Mouse (Mus musculus): ENCODE results near the gene Nprl3.
A peak's percentile ranks its signal among the peaks of the same experiment; 100 is the strongest.
"Not testable (repeated sequence)": the region's sequence is repeated elsewhere in the genome, so short reads cannot be mapped to it uniquely, and the experiment has no call there.

The Nprl3 gene

DNA sequence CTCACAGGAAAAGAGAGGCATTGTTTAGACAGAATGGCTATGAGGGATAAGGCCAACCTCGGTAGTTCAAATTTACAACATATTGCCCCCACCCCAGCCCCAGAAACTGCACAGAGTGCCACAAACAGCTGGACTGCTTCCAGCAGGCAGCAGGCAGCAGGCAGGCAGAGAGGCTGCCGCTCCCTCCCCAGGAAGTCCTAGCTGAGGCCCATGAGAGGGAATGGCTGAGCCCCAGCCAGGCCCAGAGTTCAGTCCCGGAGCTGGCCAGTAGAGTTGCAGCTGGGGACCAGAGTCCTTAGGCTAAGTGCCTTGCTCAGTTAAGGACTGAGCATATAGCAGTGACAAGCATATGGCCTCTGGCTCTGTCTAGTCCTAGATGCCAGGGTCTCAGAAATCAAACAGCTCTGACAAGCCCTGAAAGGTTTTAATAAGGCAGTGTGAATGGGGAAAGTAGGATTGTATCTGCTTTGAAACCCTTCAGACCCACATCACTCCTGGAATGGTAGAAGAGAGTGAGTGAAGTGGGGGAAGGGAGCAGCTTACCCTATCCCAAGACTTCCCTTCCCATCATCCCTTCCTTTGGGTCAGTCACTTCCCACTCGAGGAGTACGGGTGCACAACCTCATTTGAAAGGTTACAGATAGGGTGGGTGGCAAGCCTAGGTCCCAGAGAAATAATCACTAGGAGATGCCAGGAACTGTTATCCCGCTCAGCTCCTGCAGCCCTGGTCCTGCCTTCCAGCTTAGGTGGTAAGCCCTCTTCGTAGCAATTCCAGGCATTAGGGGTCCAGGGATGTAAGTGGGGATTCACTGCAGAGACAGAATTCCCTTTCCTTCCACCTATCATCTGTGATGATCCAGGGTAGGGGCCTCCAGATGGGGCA is 42.0 kb downstream of the Nprl3 start:
- no peak for DNase-seq (ENCODE audit: low read depth, low spot score)

DNA sequence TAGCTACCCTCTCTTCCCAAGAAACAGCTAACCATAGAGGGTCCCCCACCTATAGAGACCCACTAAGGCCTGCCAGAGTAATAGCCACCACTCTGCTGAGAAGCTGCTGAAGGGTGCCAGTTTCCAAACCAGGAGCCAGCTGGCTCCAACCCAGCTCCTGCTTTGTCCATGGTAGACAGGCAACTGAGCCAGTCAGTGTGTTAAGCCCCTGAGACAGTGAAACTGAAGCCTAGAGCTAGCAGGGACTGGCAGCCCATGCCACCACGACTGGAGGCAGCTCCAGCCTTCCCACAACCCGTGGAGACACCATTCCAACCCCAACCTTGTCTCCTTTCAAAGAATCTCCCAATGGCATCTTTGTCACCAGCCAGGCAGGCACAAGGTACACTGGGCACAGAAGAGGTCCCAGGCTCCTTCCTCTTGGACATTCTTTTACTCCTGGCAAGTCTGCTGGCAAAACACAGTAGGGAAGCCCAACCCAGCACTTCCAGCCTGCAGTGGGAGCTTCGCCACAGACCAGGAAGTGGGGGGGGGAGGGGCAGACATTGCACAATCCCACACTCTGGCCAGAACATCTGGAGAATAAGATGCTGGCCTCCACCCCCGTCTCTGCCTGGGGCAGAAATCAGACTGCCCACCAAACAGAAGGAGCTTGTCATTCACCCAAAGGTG is 42.9 kb downstream of the Nprl3 start:
- no peak for DNase-seq (ENCODE audit: low read depth, low spot score)

DNA sequence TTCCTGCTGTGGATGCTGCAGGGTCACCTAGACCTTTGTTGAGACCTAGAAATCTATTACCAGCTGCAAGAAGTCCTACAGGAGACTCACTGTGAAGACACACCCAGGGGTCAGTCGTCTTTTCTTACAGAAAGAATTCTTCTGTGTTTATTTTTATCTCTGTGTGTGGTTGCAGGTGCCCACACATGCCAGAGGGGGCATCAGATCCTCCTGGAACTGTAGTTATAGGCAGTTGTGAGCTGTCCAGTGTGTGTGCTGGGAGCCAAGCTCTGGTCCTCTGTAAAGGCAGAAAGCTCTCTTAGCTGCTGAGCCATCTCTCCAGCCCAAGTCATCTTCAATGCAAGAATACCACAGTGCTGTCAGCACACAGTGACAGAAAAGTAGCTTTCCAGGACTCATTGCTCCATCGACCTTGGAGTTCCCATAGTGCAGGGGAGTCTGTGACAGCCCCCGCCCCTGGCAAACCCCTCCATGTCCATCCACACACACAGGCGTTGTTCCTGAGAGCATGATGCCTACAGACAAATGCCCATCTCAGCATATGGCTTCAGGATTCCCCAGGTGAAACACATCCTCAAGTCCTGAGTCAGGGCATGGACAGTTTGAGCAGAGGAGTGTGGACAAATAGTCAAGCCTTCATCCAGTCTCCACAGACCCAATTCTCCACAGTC is 44.1 kb downstream of the Nprl3 start:
- DNase-seq (ENCODE audit: low read depth, low spot score): no peak

DNA sequence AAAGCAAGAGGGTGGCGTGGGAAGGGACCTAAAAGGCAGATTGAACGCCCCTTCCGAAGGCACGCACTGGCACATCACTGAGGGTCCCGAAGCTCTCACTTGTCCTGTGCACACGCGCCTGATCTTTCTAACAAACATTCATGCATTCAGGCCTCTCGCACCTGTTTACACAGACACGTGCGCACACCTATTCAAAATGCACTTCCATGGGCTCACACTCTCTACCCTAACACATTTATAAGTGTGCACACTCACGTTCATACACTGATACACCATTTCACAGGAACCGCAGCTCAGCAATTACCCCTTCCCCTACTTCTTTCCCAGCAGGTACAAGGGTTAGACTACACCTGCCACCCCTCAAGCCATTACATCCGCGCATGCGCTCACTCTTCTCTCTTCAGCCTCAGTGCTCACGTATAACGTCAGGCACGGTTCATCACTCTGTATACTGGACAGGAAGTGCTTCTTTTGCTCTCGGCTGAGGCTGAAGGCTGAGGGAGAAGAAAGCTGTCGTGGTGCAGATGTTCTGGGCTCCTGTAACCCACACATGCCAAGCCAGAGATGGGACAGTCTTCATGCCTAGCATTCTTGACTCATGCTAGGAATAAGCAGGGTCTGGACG is 44.8 kb downstream of the Nprl3 start:
- DNase-seq (ENCODE audit: low read depth, low spot score): no peak

DNA sequence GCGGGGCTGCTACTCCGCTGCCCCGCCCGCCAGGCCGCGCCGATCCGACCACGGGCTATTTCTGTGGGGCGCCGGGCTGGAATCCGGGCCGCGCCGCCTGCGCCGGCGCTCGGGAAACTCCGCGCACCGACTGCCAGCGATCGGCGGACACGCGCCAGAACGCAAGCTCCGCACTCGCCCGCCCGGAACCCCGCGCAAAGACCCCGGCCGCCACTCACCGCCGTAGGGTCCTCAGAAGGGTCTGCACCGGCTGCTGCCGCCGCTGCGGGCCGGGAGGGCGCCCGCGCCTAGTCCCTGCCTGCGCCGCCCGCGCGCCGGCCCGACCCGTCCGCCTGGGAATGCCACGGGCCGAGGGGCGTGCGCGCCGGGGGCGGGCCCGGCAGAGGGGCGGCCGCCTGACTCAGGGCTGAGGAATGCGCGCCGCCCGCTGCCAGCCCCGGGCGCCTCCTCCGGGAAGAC is 45.5 kb downstream of the Nprl3 start, which contains the start of gene Rhbdf1:
Gene Rhbdf1 (minus strand): TSS at position 350 of the 459 bp plus-strand sequence.
- no peak for DNase-seq (ENCODE audit: low read depth, low spot score)

DNA sequence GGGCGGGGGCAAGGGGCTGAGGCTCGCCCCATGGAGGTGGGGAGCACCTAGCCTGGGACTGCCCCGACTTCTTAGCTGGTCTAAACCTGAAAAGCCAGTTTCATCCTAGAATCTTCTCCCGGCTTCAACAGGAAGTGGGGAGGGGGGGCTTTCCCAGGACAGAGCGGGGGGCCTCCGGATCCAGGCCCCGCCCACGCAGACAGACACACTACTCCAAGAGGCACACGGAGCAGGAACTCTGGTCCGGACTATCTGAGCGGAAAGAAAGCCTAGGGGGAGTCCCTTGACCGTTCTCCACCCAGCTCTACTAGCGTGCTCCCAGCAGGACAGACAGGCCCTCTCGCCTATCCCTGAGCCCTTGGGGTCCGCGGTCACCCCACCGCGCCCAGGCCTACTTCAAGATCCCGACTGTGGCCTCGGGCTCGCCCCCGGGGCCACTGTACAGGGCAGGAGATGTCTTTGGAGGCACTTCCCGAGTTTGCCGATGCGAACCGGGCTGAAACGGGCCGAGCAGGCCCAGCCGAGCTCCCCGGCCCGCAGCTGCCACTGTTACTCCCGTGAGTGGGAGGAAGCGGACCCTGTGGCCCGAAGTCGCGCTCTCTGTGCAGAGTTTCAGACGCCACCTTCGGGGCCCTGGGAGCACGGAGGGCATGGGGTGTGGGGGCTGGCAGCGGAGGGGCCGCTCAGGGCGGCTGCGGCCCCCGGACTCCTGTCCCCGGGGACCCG is 46.1 kb downstream of the Nprl3 start:
- DNase-seq (ENCODE audit: low read depth, low spot score): no peak

DNA sequence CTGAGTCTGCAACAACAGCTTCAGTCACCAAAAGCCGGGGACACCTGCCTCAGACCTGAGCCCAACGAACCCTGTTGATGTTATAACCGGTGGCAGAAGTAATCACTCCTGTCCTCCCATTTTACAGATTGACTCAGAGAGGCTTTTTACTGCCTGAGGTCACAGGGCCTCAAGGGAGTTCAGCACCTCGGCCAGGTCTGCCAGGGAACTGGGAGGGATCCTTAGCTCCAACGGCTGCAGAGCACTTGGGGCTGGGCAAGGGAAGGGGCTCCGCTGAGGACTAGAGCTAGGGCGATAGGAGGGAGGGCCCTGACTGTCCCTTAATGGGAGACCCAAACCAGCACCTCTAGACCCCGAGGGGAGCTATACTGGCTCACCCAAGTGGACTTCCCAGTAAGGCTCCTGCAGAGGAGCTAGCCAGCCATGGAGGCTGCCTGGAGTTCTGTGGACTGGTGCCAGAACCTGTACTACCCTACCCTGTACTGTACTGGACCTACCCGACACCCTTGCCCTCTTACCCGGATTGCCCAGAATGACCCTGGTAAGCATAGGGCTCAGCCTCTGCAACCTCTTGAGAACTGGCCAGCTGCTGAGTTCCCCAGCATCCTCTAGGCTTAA is 46.8 kb downstream of the Nprl3 start:
- DNase-seq (ENCODE audit: low read depth, low spot score): no peak

DNA sequence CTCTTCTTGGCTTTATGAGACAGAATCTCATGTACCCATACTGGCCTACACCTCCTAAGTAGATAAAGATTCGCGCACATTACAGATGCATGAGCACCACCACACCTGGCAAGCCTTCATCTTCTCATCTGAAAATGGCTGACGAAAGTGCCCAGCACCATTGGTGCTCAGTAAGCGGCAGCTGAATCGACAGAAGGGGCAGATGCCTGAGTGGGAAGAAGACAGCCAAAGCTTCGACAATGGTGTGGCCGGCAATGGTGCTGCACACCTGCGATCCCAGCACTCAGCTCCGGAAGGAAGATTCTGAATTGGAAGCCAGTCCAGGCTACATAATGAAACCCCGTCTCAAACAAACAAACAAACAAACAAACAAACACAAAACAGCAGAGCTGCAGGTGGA is 48.2 kb downstream of the Nprl3 start:
- DNase-seq (ENCODE audit: low read depth, low spot score): no peak

DNA sequence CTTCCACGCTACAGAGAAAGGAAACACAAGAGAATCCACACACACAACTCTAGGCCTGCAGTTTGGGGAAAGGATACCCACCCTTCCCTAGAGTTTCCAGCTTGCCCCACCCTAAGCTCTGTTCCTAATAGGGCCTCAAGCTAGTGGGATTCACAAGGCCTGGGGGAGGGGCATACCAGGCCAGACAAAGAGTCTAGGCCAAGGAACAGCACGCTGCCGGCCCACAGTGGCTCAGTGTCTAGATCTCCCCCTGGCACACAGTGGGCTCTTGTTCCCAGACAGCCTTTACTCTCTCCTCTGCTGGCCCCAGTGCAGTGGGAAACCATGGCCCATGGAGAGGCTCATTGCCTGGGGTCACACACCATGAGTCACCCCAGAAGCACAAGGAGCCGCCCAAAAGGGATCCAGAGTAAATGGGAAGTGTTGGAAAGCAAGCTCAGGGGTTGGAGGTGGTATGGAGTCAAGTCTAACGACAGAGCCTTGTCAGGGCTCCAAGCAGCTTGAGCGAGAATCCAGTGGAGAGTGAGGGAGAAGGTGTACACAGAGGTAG is 48.9 kb downstream of the Nprl3 start:
- no peak for DNase-seq (ENCODE audit: low read depth, low spot score)

DNA sequence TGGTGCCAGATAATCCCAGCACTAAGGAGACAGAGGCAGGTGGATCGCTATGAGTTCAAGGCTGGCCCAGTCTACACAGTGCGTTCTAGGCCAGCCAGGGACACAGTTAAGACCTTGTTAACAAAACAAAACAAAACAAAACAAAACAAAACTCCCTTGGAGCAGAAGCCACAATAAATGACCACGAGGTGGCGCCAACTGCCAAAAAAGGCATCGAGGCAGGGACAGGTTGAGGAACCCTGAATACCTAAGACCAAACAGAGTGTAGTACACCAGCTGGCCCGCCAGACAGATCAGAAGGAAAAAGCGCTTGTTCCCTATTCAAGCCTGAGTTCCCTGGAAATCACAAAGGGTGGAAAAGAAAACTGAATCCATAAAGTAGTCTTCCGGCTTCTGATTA is 50.7 kb downstream of the Nprl3 start:
- DNase-seq (ENCODE audit: low read depth, low spot score): peak; percentile 79

DNA sequence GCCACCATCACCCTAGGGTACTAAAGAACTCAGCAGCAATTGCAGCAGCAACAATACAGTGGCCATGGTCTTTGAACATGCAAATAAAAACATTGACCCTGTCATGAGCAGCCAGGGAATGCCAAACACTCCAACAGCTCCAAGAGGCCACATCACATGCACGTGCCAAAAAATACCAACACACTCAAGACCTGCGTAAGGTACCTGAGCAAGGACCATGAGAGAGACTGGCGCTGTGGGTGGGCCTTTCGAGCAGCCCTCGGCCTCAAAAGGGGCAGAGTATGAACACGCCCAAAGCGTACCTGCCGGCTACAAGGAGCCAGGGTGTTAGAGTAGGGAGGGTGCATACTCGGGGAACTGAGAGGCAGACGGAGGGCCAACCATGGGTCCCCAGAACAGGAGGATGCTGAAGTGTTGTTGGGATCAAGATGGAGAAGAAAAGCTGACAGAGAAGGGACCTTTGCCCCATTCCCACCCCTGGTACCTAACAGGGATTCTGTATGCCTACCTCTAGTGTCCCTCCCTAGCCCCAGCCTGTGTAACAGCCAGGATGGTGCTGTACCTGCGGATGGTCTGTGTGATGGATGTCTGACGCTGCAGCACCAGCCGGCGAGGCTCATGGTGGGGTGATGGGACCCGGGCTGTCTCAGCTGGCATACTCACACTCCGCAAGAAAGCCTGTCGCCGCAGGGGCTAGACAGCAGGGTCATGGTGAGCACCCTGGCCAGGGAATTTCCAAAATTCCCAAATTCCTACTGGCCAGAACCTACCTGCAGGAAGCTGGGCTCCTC is 51.9 kb downstream of the Nprl3 start:
- no peak for DNase-seq (ENCODE audit: low read depth, low spot score)

DNA sequence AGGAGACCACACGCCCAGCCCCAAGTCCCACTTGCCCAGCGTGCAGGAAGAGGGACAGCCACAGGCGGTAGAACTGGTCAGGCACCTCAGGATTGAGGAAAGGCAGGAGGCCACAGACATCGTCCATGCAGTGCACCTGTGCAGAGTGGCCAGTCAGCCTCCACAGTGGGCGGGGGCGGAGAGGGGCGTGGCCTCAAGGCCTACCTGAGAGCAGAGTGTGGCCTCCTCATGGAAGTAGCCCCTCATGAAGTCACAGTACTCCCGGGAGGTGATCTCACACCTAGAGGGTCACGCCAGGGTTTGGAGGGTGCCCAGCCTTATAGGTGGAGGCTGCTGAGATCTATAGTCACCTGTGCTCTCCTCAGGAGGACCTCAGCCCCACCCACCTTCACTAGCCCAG is 56.9 kb downstream of the Nprl3 start:
- no peak for DNase-seq (ENCODE audit: low read depth, low spot score)

DNA sequence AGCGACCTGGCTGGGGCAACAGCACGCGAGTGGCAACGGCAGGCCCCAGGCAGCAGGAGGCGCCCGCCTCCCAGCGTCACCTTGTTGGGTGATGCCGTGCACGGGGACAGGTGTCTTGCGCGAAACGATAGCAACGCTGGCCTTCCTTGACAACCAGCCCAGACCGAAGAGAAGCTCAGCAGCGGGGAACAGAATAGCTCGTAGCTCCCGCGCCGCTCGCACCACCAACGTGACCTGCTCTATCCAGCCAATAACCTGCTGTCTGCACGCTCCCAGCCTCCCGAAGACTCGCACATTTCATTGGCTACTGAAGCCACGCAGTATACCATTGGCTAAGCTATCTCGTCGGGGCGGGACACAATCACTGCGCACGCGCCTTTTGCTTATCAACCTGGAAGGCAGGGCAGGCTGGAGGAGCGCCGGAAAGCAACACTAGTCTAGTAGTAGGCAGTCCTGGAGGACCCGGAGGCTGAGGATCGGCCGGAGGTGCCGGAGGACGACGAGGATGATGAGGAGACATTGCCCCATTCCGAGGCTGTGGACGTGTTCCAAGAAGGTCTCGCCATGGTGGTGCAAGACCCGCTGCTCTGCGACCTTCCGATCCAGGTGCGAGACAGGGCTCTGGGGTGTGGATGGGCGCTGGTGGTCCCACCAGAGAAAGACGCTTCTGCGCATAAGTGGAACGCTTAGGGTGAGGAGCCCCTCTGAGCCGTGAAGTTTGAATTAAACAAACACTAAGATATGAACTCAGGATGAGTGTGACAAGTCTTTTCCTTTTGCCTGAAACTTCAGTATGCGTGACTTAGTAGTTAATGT is 62.2 kb downstream of the Nprl3 start, which contains the start of gene Snrnp25:
Gene Snrnp25 (plus strand): TSS at position 358 of the 816 bp plus-strand sequence.
- peak; percentile 96 for DNase-seq (ENCODE audit: low read depth, low spot score)

DNA sequence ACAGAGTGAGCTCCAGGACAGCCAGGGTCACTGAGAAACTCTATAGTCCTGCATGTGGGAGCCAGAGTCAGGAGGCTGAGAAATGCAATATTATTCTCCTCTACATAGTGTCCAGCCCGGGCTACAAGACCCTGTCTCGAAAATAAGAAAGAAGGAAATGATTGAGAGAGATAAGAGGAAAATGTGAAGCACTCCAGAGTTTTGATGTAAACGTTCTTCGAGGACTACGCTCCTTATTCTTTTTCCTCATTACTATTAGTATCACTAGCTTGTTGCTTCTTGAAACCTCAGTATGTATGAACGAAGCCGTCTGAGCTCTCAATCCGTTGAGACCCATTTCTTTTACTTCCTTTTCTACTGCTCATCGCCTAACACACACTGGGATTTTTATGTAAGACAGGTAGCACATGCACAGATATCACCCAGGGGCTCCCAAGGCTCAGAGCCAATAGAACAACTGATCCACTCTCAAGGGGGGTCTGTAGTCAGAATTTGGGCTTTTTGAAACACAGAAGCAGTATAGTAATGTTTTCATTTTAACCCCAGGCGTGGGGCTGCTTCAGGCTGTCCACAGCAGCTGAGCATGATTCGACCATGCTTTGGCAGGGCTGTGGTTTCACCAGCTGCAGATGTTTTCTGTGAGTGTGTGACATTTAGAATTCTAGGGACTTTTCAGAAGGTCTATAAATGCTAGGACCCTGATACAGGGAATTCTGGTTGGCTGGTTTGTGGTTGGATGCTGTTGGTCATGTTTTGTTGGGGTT is 65.4 kb downstream of the Nprl3 start:
- no peak for DNase-seq (ENCODE audit: low read depth, low spot score)

DNA sequence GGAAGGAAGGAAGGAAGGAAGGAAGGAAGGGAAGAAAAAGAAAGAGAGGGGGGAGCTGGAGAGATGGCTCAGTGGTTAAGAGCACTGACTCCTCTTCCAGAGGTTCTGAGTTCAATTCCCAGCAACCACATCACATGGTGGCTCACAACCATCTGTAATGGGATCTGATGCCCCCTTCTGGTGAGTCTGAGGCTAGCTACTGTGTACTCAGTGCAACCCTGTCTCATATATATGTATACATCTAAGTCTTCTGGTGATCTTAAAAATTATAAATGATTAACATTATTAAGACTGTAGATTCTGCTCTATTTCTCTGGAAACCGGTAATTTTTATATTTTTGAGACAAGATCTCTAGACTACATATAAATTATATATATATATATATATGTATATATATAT is 66.5 kb downstream of the Nprl3 start:
- not testable (repeated sequence) for DNase-seq (ENCODE audit: low read depth, low spot score)

DNA sequence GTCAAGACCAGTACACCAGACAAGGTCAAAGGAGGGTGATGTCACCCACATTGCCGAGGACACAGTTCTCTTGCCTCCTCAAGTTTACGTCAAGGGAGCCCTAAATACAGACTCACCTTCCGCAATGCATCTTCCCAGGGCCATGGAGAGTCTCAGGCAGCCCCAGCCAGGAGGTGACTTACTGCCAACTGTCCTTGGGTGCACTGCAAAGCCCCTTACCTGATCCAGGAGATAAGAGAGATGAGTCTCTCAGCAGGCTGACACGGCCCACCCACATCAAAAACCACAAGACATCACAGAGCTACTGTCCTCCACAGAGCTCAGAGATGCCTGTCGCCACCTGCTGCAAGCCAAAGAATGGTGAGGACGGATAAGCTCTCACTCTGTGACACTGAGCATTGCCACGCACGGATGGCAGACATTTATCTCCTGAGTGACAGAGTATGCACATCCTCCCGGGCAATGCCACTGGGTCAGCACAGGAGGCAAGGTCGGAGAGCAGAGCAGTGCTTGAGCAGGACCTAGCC is 67.4 kb downstream of the Nprl3 start, which contains the start of gene Il9r:
Gene Il9r (minus strand): TSS at position 205 of the 527 bp plus-strand sequence.
- DNase-seq (ENCODE audit: low read depth, low spot score): no peak

DNA sequence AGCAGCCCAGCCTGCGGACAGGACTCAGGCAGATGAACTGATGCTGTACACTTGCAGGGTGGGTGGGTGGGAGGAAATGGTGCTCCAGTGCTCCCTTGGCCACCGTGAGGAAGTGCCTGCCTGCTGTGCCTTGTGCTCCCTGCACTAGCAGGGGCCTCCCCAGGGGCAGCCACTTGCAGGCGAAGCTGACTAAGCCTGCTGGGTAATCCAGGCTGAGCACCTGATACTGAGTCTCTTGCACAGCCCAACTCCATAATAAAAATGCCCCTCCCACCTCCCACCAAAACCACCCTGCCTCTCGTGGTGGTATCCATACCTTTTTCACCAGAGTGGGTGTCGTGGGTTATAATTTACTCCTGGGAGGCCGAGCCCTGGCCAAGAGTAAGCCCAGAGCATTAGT is 68.3 kb downstream of the Nprl3 start:
- no peak for DNase-seq (ENCODE audit: low read depth, low spot score)

Data from retina, postnatal 7 days (tissue).